ENCODE assay signal across 23 mouse cellular contexts in the genomic region with DNA sequence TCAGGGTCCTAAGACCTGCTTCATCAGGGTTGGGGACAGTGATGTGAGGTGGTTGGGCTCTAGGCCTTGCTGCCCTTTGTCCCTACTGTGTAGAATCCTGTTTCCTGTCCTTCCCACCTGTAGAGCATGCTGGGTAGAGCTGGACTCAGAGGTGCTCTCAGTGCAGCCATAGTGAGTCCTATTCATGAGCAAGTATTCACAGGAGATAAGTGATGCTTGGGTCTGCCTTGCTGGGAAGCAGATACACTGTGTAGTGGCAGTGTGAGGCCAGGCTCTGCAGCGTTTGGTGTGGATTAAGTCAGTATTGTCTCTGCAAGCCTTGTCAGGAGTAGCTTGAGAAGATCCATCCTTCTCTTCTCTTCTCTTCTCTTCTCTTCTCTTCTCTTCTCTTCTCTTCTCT. TPM values are rescaled to one million over a fixed set of nuclear protein-coding genes. Genes with fewer than 3 reads are reported as not detected.
DNase-seq lines count a peak whose midpoint lies in the region; ATAC-seq and TF ChIP-seq lines count a peak whose summit lies in the region.
"Had no signal": no experiment of that assay in that cellular context is flagged by ENCODE, and none has a peak within 500 bp of the region (broad histone marks: within the 10 kb centered on the region; RNA-seq: fewer than 3 reads in every experiment).

No protein-coding gene starts in this region.

- intact Hi-C loops in gastrocnemius, postnatal 14 days (cut with DNase I; ENCODE audit: low total_unique reads) = no loop called here

- no peak for DNase-seq in hindbrain, embryonic 10.5 days (ENCODE audit: low spot score)
- DNase-seq in hindbrain, postnatal 0 days (ENCODE audit: low spot score) = no peak
- DNase-seq in c-Kit-positive CD71-positive TER-119-positive erythroid progenitor cells, embryonic 14.5 days (ENCODE audit: low spot score) = peak; percentile 55
- peak; percentile 66 for DNase-seq in liver
- DNase-seq in left cerebral cortex, adult 11 months (ENCODE audit: low spot score) = no peak
- DNase-seq in layer of hippocampus, adult 11-12 months (ENCODE audit: low spot score) = no peak
- DNase-seq in gastrocnemius, postnatal 14 days = no peak
- DNase-seq: adrenal gland, postnatal 14 days; B cell, adult 2 months; cerebellum, adult 9-10 months; heart, adult 11 months; kidney, adult 11 months; kidney, postnatal 14 days; layer of hippocampus, adult 9-11 months; right cerebral cortex, postnatal 4 days; thymus, postnatal 14 days had no signal

- no peak overlapping the region for H3K4me3 ChIP-seq in hindbrain, embryonic 10.5 days
- H3K4me3 ChIP-seq in hindbrain, postnatal 0 days (ENCODE audit: low read length) = no peak overlapping the region
- H3K4me3 ChIP-seq: limb, embryonic 15.5 days; midbrain, embryonic 12.5 days; myocyte; neural tube, embryonic 15.5 days had no signal

- 94% methylated on average over 1 of the region's 1 CpGs for WGBS in hindbrain, embryonic 10.5 days
- 88% methylated on average over 1 of the region's 1 CpGs for WGBS in hindbrain, postnatal 0 days

- H3K27me3 ChIP-seq in hindbrain, embryonic 10.5 days (ENCODE audit: insufficient read depth, poor library complexity, severe bottlenecking) = no peaks in the 10 kb centered on the region
- no peaks in the 10 kb centered on the region for H3K27me3 ChIP-seq in hindbrain, postnatal 0 days (ENCODE audit: insufficient read depth, low read length)
- H3K27me3 ChIP-seq: limb, embryonic 15.5 days; midbrain, embryonic 12.5 days; neural tube, embryonic 15.5 days had no signal

- no peaks in the 10 kb centered on the region for H3K9me3 ChIP-seq in hindbrain, embryonic 10.5 days
- no peaks in the 10 kb centered on the region for H3K9me3 ChIP-seq in hindbrain, postnatal 0 days (ENCODE audit: low read length)
- H3K9me3 ChIP-seq: limb, embryonic 15.5 days; midbrain, embryonic 12.5 days; neural tube, embryonic 15.5 days had no signal

- H3K36me3 ChIP-seq in hindbrain, embryonic 10.5 days = peaks cover 29% of the 10 kb centered on the region
- peaks cover 9% of the 10 kb centered on the region; the same call in 1 of the 2 replicates for H3K36me3 ChIP-seq in hindbrain, postnatal 0 days (ENCODE audit: insufficient read depth, low read length)

- no peak for TF ChIP-seq CTCF in hindbrain, postnatal 0 days (IDR thresholded peaks at IDR 0.05; ENCODE audit: low read depth)

- no peak overlapping the region for H3K4me2 ChIP-seq in hindbrain, postnatal 0 days (ENCODE audit: low read depth, low read length)
- H3K4me2 ChIP-seq: hindbrain, embryonic 14.5 days; limb, embryonic 15.5 days; midbrain, embryonic 12.5 days; neural tube, embryonic 15.5 days had no signal

- no peaks in the 10 kb centered on the region for H3K4me1 ChIP-seq in hindbrain, embryonic 10.5 days (replicated peaks)
- no peaks in the 10 kb centered on the region for H3K4me1 ChIP-seq in hindbrain, postnatal 0 days (ENCODE audit: insufficient read depth, low read length)
- H3K4me1 ChIP-seq: limb, embryonic 15.5 days; midbrain, embryonic 12.5 days; neural tube, embryonic 15.5 days had no signal

- H3K9ac ChIP-seq in hindbrain, postnatal 0 days (replicated peaks; ENCODE audit: low read length) = no peak overlapping the region
- H3K9ac ChIP-seq: hindbrain, embryonic 14.5 days; limb, embryonic 15.5 days; midbrain, embryonic 12.5 days; neural tube, embryonic 15.5 days had no signal

- no peak for ATAC-seq in hindbrain, postnatal 0 days
- ATAC-seq in megakaryocyte progenitor cell, adult 5-6 weeks (replicated peaks; ENCODE audit: poor library complexity) = 0 out of 2 replicates have a peak, but pooled peaks have one; percentile 5
- ATAC-seq: forebrain, embryonic 16.5 days had no signal

- peak overlapping the region; percentile 53; the same call in 1 of the 2 replicates for H3K27ac ChIP-seq in hindbrain, embryonic 10.5 days
- H3K27ac ChIP-seq in hindbrain, postnatal 0 days = no peak overlapping the region
- H3K27ac ChIP-seq: hindbrain, embryonic 14.5 days; limb, embryonic 15.5 days; midbrain, embryonic 12.5 days; neural tube, embryonic 15.5 days had no signal

RNA-seq across cellular contexts. Expression of a gene that starts 23.9 kb away (rescaled TPM):
- 105 and 108 TPM in 2 replicates for polyA plus RNA-seq in hindbrain, embryonic 10.5 days (2016; fragmentation: Nextera tagmentation; extraction: Ambion mirVana)
- 209 and 214 TPM in 2 replicates for total RNA-seq in hindbrain, postnatal 0 days (2014; rRNA removed)
- 110 and 115 TPM in 2 replicates for polyA plus RNA-seq in hindbrain, postnatal 0 days (2015; fragmentation: Nextera tagmentation; extraction: Ambion mirVana)
- 18.3 and 20.0 TPM in 2 replicates for total RNA-seq in megakaryocyte progenitor cell, adult 5-6 weeks (2015)
- total RNA-seq in megakaryocyte progenitor cell, adult 5-6 weeks (2017) = 23.4 and 23.6 TPM in 2 replicates
- 10 to 100 TPM; 37.2 to 41.6 TPM for total RNA-seq in gastrocnemius, postnatal 14 days (2021)

RNA-seq across cellular contexts. Expression of a gene that starts 46.2 kb away (rescaled TPM):
- 24.9 and 30.2 TPM in 2 replicates for polyA plus RNA-seq in hindbrain, embryonic 10.5 days (2016; fragmentation: Nextera tagmentation; extraction: Ambion mirVana)
- total RNA-seq in hindbrain, postnatal 0 days (2014; rRNA removed) = 34.2 and 55.2 TPM in 2 replicates
- polyA plus RNA-seq in hindbrain, postnatal 0 days (2015; fragmentation: Nextera tagmentation; extraction: Ambion mirVana) = 47.8 and 48.3 TPM in 2 replicates
- total RNA-seq in megakaryocyte progenitor cell, adult 5-6 weeks (2015) = 5.8 and 6.3 TPM in 2 replicates
- total RNA-seq in megakaryocyte progenitor cell, adult 5-6 weeks (2017) = 31.2 and 38.7 TPM in 2 replicates
- total RNA-seq in gastrocnemius, postnatal 14 days (2021) = 10 to 100 TPM; 19.5 to 23.0 TPM

Comparison
In these comparisons a context has a peak if more than half of its experiments do, and no peak if none do; other contexts are left out.
1. DNase-seq: peak in c-Kit-positive CD71-positive TER-119-positive erythroid progenitor cells, embryonic 14.5 days (single experiment) and liver (single experiment); none in hindbrain, embryonic 10.5 days (single experiment), hindbrain, postnatal 0 days (single experiment), left cerebral cortex, adult 11 months (single experiment), layer of hippocampus, adult 11-12 months (single experiment) and gastrocnemius, postnatal 14 days (single experiment).